In genomic region chr2:21940797-21941487, GRCm38 (mm10) we compare ENCODE assay signal across 10 mouse cellular contexts.
DNase-seq lines count a peak whose midpoint lies in the region; ATAC-seq and TF ChIP-seq lines count a peak whose summit lies in the region.
"Had no signal": no experiment of that assay in that cellular context is flagged by ENCODE, and none has a peak within 500 bp of the region (broad histone marks: within the 10 kb centered on the region; RNA-seq: fewer than 3 reads in every experiment).

No protein-coding gene starts in this region.

- peak; percentile 45 for DNase-seq in kidney, adult 2 months
- no peak for DNase-seq in kidney, adult 11 months
- peak; percentile 40 for DNase-seq in lung, postnatal 25 days (ENCODE audit: low spot score)
- no peak for DNase-seq in testis, postnatal 10 days (ENCODE audit: low spot score)
- DNase-seq in T-cell, adult 2 months (ENCODE audit: low spot score) = no peak

- H3K27ac ChIP-seq in kidney, adult 2 months (ENCODE audit: insufficient read depth, low read depth, low read length) = no peak overlapping the region
- H3K27ac ChIP-seq in hindbrain, embryonic 13.5 days = no peak overlapping the region
- H3K27ac ChIP-seq: embryonic facial prominence, embryonic 13.5 days; liver, embryonic 15.5 days had no signal

- H3K27me3 ChIP-seq in kidney, adult 2 months (replicated peaks; ENCODE audit: control insufficient read depth, insufficient read depth, low read length) = no peaks in the 10 kb centered on the region
- H3K27me3 ChIP-seq in hindbrain, embryonic 13.5 days = no peaks in the 10 kb centered on the region
- H3K27me3 ChIP-seq: embryonic facial prominence, embryonic 13.5 days; liver, embryonic 15.5 days had no signal

- WGBS in kidney, adult 2 months = 46% methylated on average over 4 of the region's 4 CpGs
- 50% methylated on average over 4 of the region's 4 CpGs for WGBS in hindbrain, embryonic 13.5 days

- no peak for TF ChIP-seq POLR2A in kidney, adult 2 months (IDR thresholded peaks at IDR 0.05; ENCODE audit: low read depth, low read length)

- no peak overlapping the region for H3K4me3 ChIP-seq in kidney, adult 2 months (ENCODE audit: insufficient read depth, low read depth, low read length)
- H3K4me3 ChIP-seq in hindbrain, embryonic 13.5 days = no peak overlapping the region
- H3K4me3 ChIP-seq: embryonic facial prominence, embryonic 13.5 days; liver, embryonic 15.5 days had no signal

- TF ChIP-seq CTCF in kidney, adult 2 months (conservative IDR thresholded peaks at IDR 0.05; ENCODE audit: insufficient read depth, insufficient read length, low read depth, low read length) = no peak

- no peak overlapping the region for H3K4me2 ChIP-seq in hindbrain, embryonic 13.5 days
- H3K4me2 ChIP-seq: embryonic facial prominence, embryonic 13.5 days; liver, embryonic 15.5 days had no signal

- no peaks in the 10 kb centered on the region for H3K9me3 ChIP-seq in hindbrain, embryonic 13.5 days
- H3K9me3 ChIP-seq: embryonic facial prominence, embryonic 13.5 days; liver, embryonic 15.5 days had no signal

- no peak overlapping the region for H3K9ac ChIP-seq in hindbrain, embryonic 13.5 days
- H3K9ac ChIP-seq: embryonic facial prominence, embryonic 13.5 days; liver, embryonic 15.5 days had no signal

- no peaks in the 10 kb centered on the region for H3K36me3 ChIP-seq in kidney, adult 2 months (ENCODE audit: control insufficient read depth, insufficient read depth, low read length)
- H3K36me3 ChIP-seq in hindbrain, embryonic 13.5 days = no peaks in the 10 kb centered on the region
- H3K36me3 ChIP-seq: embryonic facial prominence, embryonic 13.5 days; liver, embryonic 15.5 days had no signal

- no peaks in the 10 kb centered on the region for H3K4me1 ChIP-seq in kidney, adult 2 months (ENCODE audit: control insufficient read depth, insufficient read depth, low read length)
- H3K4me1 ChIP-seq in hindbrain, embryonic 13.5 days (replicated peaks) = no peaks in the 10 kb centered on the region
- H3K4me1 ChIP-seq: embryonic facial prominence, embryonic 13.5 days; liver, embryonic 15.5 days had no signal

- ATAC-seq in CD4-positive, CD25-positive, alpha-beta regulatory T cell, adult 4 months = peak; percentile 78
- peak; percentile 71 for ATAC-seq in activated CD4-positive, CD25-positive, alpha-beta regulatory T cell, adult 4 months
- ATAC-seq in hindbrain, embryonic 13.5 days (ENCODE audit: low FRiP score) = peak; percentile 75; the same call in 1 of the 2 replicates

Comparison
In these comparisons a context has a peak if more than half of its experiments do, and no peak if none do; other contexts are left out.
1. DNase-seq: peak in kidney, adult 2 months (single experiment) and lung, postnatal 25 days (single experiment); none in kidney, adult 11 months (single experiment), testis, postnatal 10 days (single experiment) and T-cell, adult 2 months (single experiment).
2. Peak in every context shown above with its lines, with median percentiles within 50 percentile points of each other: ATAC-seq.